Mouse (Mus musculus) small intestine, adult 2 months (tissue): ENCODE data around the gene Tcea3. TPM values are rescaled to one million over a fixed set of nuclear protein-coding genes. Genes with fewer than 3 reads are reported as not detected.

ENCODE experiments used
- H3K27ac ChIP-seq: fragments of 200-500 bp; 2 replicates; pipeline ENCODE4 v1.5.1; 2012; ENCODE audit warnings: low read depth, low read length, control low read depth, inconsistent platforms; ENCODE audit not compliant: insufficient read depth
- H3K27me3 ChIP-seq: fragments of 200-500 bp; 2 replicates; pipeline ENCODE4 v1.6.1; 2012; ENCODE audit warnings: mild to moderate bottlenecking, moderate library complexity, low read length, inconsistent platforms; ENCODE audit not compliant: control insufficient read depth, insufficient read depth
- H3K36me3 ChIP-seq: fragments of 200-500 bp; 2 replicates; pipeline ENCODE4 v1.6.1; 2012; ENCODE audit warnings: mild to moderate bottlenecking, low read length, control low read depth, inconsistent platforms; ENCODE audit not compliant: control insufficient read depth, insufficient read depth
- H3K4me1 ChIP-seq: fragments of 200-500 bp; 2 replicates; pipeline ENCODE4 v1.6.1; 2012; ENCODE audit warnings: low read length, inconsistent platforms, mixed read lengths; ENCODE audit not compliant: control insufficient read depth, insufficient read depth, insufficient read length
- H3K4me3 ChIP-seq: fragments of 200-500 bp; 2 replicates; pipeline ENCODE4 v1.5.1; 2012; ENCODE audit warnings: low read depth, mild to moderate bottlenecking, control low read depth, inconsistent platforms, low read length, moderate library complexity
- CTCF ChIP-seq: fragments of 200-500 bp; IDR thresholded peaks from 2 replicates; pipeline ENCODE4 v1.5.1; 2012; ENCODE audit warnings: low read depth, mild to moderate bottlenecking, control low read depth, inconsistent platforms, low read length, moderate library complexity, mixed read lengths; ENCODE audit not compliant: insufficient replicate concordance, insufficient read length; ENCODE audit errors: extremely low read depth
- POLR2A ChIP-seq: fragments of 200-500 bp; IDR thresholded peaks from 2 replicates; pipeline ENCODE4 v1.6.1; 2012; ENCODE audit warnings: low read depth, mild to moderate bottlenecking, control low read depth, inconsistent platforms, low read length, moderate library complexity
- WGBS: fragments of 180-500 bp; shearing (Covaris S2); methylation state at CpG from one replicate; pipeline ENCODE4 v1.1.7; 2018; 5-methylcytosine and 5-hydroxymethylcytosine counted together
- polyA plus RNA-seq: library from polyadenylated mRNA; depleted of rRNA; stranded (reverse); fragments of >200 nt; gene quantifications from 2 replicates; pipeline ENCODE4 v1.2.3, GENCODE M21; 2012

Gene Tcea3
- polyA plus RNA-seq, 1 experiment, result 14.8 TPM

GRCm38 (mm10) chr4:136220133-136220775 lies 27.3 kb upstream of the Tcea3 start:
- Histone ChIP-seq H3K4me1 (peaks cover 7% of the 10 kb centered on the region), H3K27me3 (no peaks in the 10 kb centered on the region), H3K4me3 (no peak overlapping the region), H3K27ac (no peak overlapping the region), H3K36me3 (no peaks in the 10 kb centered on the region)
- 49% methylated on average over 17 of the region's 17 CpGs for WGBS
- TF ChIP-seq CTCF, result no peak
- no peak for TF ChIP-seq POLR2A

GRCm38 (mm10) chr4:136223549-136224239 lies 23.8 kb upstream of the Tcea3 start:
- H3K27me3 ChIP-seq, result no peaks in the 10 kb centered on the region
- peaks cover 5% of the 10 kb centered on the region; the same call in 1 of the 2 replicates for H3K4me1 ChIP-seq
- H3K36me3 ChIP-seq, result no peaks in the 10 kb centered on the region
- no peak overlapping the region for H3K4me3 ChIP-seq
- TF ChIP-seq CTCF, result no peak
- no peak for TF ChIP-seq POLR2A
- WGBS, result 79% methylated on average over 13 of the region's 13 CpGs
- H3K27ac ChIP-seq, result no peak overlapping the region

DNA sequence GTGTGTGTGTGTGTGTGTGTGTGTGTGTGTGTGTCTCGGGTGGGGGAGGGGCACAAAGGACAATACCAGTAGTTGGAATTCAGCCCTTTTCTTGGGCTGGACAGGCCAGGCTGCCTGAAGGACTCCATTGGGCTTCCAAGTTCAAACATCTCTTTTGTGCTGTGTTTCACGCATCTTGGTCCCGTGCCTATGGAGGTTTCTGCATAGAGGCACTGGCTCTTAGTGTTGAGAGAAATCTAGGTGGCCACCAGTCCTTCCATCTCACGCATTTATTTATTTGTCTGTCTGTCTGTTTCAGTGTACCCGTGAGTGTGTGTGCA lies 23.3 kb upstream of the Tcea3 start:
- peaks cover 5% of the 10 kb centered on the region; the same call in 1 of the 2 replicates for H3K4me1 ChIP-seq
- no peaks in the 10 kb centered on the region for H3K36me3 ChIP-seq
- WGBS, result 63% methylated on average over 5 of the region's 5 CpGs
- TF ChIP-seq POLR2A (no peak), CTCF (no peak)
- no peak overlapping the region for H3K27ac ChIP-seq
- H3K27me3 ChIP-seq, result no peaks in the 10 kb centered on the region
- no peak overlapping the region for H3K4me3 ChIP-seq

DNA sequence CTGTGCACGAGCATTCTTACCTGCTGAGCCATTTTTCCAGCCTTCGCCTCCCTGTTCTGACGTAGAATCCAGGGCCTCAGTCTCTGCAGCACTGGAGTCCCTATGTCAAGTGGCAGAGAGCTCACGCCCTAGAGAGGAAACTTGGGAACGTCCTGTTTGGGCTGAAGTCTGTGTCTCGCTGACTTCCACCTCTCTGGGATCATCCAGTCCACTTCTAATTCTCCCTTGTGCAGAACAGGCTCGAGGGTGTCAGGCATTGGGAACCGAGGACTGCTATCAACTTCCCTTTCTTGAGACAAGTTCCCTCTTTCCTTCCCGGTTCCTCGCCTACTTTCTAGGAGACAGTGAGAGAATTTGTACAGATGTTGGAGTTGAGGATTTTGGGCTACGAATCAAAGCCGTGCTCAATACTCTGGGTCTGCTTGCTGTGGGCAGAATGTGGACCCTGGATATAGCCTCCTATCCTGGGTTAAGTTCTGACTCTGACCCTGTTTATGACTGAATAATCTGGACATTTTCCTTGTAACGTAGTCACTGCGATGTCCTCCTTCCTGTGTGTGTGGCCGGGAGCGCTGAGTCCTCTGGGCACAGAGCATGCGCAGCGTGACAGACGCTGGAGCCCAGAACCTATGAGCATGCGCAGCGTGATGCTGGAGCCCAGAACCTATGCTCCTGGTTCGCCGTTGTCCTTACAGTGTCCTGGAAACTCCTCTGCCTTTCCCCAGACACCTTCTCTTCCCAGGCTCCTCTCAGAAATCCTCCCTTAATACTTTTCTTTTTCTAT lies 22.7 kb upstream of the Tcea3 start:
- Histone ChIP-seq H3K4me3 (no peak overlapping the region), H3K4me1 (0 out of 2 replicates have a peak, but pooled peaks cover 5% of the 10 kb centered on the region), H3K27ac (no peak overlapping the region; the same call in 1 of the 2 replicates), H3K36me3 (no peaks in the 10 kb centered on the region), H3K27me3 (no peaks in the 10 kb centered on the region)
- TF ChIP-seq CTCF, result no peak
- TF ChIP-seq POLR2A, result no peak
- WGBS, result 76% methylated on average over 23 of the region's 23 CpGs

GRCm38 (mm10) chr4:136227408-136227807 lies 20.1 kb upstream of the Tcea3 start:
- 83% methylated on average over 7 of the region's 7 CpGs for WGBS
- H3K36me3 ChIP-seq, result no peaks in the 10 kb centered on the region
- no peak for TF ChIP-seq CTCF
- no peak for TF ChIP-seq POLR2A
- no peak overlapping the region for H3K27ac ChIP-seq
- no peaks in the 10 kb centered on the region for H3K27me3 ChIP-seq
- peaks cover 7% of the 10 kb centered on the region; the same call in 1 of the 2 replicates for H3K4me1 ChIP-seq
- H3K4me3 ChIP-seq, result no peak overlapping the region

DNA sequence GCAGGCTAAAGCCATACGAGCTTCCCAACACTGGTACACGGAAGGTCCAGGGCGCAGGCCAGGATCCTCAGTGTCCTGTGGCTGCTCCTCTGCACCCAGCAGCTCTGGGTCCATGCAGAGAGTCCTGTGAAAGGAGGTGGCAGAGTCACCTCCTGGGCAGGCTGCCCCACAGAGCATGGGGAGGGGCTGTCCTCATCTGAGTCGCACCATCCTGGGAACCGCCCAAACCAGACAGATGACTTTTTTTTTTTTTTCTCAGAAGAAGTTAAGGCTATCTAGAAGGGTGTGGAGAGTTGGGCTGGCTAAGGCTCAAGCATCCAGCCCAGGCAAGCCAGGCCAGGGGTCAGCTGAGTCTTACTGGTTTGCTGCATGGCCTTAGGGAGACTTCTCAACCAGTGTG lies 18.9 kb upstream of the Tcea3 start:
- WGBS, result 55% methylated on average over 5 of the region's 5 CpGs
- no peak overlapping the region for H3K27ac ChIP-seq
- no peak overlapping the region for H3K4me3 ChIP-seq
- peaks cover 7% of the 10 kb centered on the region; the same call in 1 of the 2 replicates for H3K4me1 ChIP-seq
- H3K36me3 ChIP-seq, result no peaks in the 10 kb centered on the region
- no peaks in the 10 kb centered on the region for H3K27me3 ChIP-seq
- TF ChIP-seq CTCF (no peak), POLR2A (no peak)

DNA sequence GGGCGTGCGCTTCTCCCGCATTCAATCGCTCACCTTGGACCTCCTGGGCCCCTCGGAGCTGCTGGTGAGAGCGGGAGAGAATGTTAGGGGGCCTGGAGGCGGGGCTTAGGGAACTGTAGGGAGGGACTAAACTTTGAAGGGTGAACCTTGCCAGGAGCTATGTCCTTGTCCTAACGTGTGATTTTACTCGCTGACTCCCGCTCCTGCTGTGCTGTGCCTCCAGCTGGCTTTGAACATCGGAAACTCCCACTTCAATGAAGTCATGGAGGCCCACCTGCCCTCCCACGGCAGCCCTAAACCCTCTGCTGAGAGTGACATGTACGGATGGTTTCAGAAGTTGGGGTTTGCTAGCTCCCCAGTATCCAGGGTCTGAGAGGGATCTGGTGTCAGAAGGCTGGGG lies 8.9 kb upstream of the Tcea3 start:
- WGBS, result 46% methylated on average over 13 of the region's 13 CpGs
- no peaks in the 10 kb centered on the region for H3K4me1 ChIP-seq
- no peak overlapping the region for H3K4me3 ChIP-seq
- TF ChIP-seq CTCF (no peak), POLR2A (no peak)
- H3K27ac ChIP-seq, result no peak overlapping the region
- H3K36me3 ChIP-seq, result no peaks in the 10 kb centered on the region
- H3K27me3 ChIP-seq, result no peaks in the 10 kb centered on the region
